Mouse (Mus musculus) hindbrain, embryonic 10.5 days (tissue): ENCODE results near the gene Eps8. TPM values are rescaled to one million over a fixed set of nuclear protein-coding genes. Genes with fewer than 3 reads are reported as not detected.

Source experiments
- DNase-seq: peaks from one replicate; pipeline ENCODE4 v3.0.0-alpha.2; 2017; ENCODE audit warnings: low spot score
- H3K27ac ChIP-seq: fragments of 300-500 bp; sonication (generic); 2 replicates; pipeline ENCODE4 v1.5.1; 2016; ENCODE audit warnings: mild to moderate bottlenecking, moderate library complexity
- H3K27me3 ChIP-seq: fragments of 300-500 bp; sonication (generic); 2 replicates; pipeline ENCODE4 v1.6.1; 2016; ENCODE audit warnings: mild to moderate bottlenecking; ENCODE audit not compliant: poor library complexity, insufficient read depth, severe bottlenecking
- H3K36me3 ChIP-seq: fragments of 300-500 bp; sonication (generic); 2 replicates; pipeline ENCODE4 v1.6.1; 2016; ENCODE audit warnings: mild to moderate bottlenecking, moderate library complexity
- H3K4me1 ChIP-seq: fragments of 300-500 bp; sonication (generic); replicated peaks from 2 replicates; pipeline ENCODE4 v1.6.1; 2016; ENCODE audit warnings: mild to moderate bottlenecking
- H3K4me3 ChIP-seq: fragments of 300-500 bp; sonication (generic); 2 replicates; pipeline ENCODE4 v1.5.1; 2016; ENCODE audit warnings: mild to moderate bottlenecking, moderate library complexity
- H3K9me3 ChIP-seq: fragments of 300-500 bp; sonication (generic); 2 replicates; pipeline ENCODE4 v1.6.1; 2016; ENCODE audit warnings: mild to moderate bottlenecking, moderate library complexity
- WGBS: fragments of 180-500 bp; shearing (Covaris S2); methylation state at CpG from one replicate; pipeline ENCODE4 v1.1.7; 2016; 5-methylcytosine and 5-hydroxymethylcytosine counted together
- polyA plus RNA-seq: library from polyadenylated mRNA; unstranded; fragments of >200 nt; fragmentation: Nextera tagmentation; extraction: Ambion mirVana; gene quantifications from 2 replicates; pipeline ENCODE4 v1.2.1, GENCODE M21; 2016

Gene Eps8
- polyA plus RNA-seq, 1 experiment from 2014 or later = 5.8 TPM

- 91% methylated on average over 2 of the region's 2 CpGs for WGBS
- Histone ChIP-seq H3K4me3 (no peak overlapping the region), H3K36me3 (no peaks in the 10 kb centered on the region), H3K27ac (no peak overlapping the region), H3K9me3 (no peaks in the 10 kb centered on the region; the same call in 1 of the 2 replicates), H3K4me1 (no peaks in the 10 kb centered on the region), H3K27me3 (no peaks in the 10 kb centered on the region)
- DNase-seq = no peak
Measured at GRCm38 (mm10) chr6:137681000-137681399, 26.3 kb upstream of the Eps8 start.

GRCm38 (mm10) chr6:137676581-137676980 lies 21.9 kb upstream of the Eps8 start:
- no peak for DNase-seq
- Histone ChIP-seq H3K9me3 (no peaks in the 10 kb centered on the region; the same call in 1 of the 2 replicates), H3K36me3 (no peaks in the 10 kb centered on the region), H3K27me3 (no peaks in the 10 kb centered on the region), H3K27ac (no peak overlapping the region), H3K4me1 (no peaks in the 10 kb centered on the region), H3K4me3 (no peak overlapping the region)
- WGBS = 90% methylated on average over 12 of the region's 12 CpGs

- no peak for DNase-seq
- no peak overlapping the region for H3K27ac ChIP-seq
- H3K36me3 ChIP-seq = no peaks in the 10 kb centered on the region
- H3K9me3 ChIP-seq = no peaks in the 10 kb centered on the region; the same call in 1 of the 2 replicates
- H3K4me3 ChIP-seq = no peak overlapping the region
- 70% methylated on average over 5 of the region's 5 CpGs for WGBS
- no peaks in the 10 kb centered on the region for H3K27me3 ChIP-seq
- H3K4me1 ChIP-seq = no peaks in the 10 kb centered on the region
Measured at GRCm38 (mm10) chr6:137675556-137675955, 20.9 kb upstream of the Eps8 start.

GRCm38 (mm10) chr6:137673301-137673700 lies 18.6 kb upstream of the Eps8 start:
- no peaks in the 10 kb centered on the region for H3K27me3 ChIP-seq
- H3K9me3 ChIP-seq = no peaks in the 10 kb centered on the region; the same call in 1 of the 2 replicates
- no peaks in the 10 kb centered on the region for H3K4me1 ChIP-seq
- H3K4me3 ChIP-seq = no peak overlapping the region
- WGBS = 82% methylated on average over 15 of the region's 15 CpGs
- H3K27ac ChIP-seq = no peak overlapping the region
- H3K36me3 ChIP-seq = no peaks in the 10 kb centered on the region
- DNase-seq = no peak

- no peak overlapping the region for H3K4me3 ChIP-seq
- DNase-seq = no peak
- no peaks in the 10 kb centered on the region for H3K36me3 ChIP-seq
- no peak overlapping the region for H3K27ac ChIP-seq
- no peaks in the 10 kb centered on the region for H3K4me1 ChIP-seq
- no peaks in the 10 kb centered on the region for H3K27me3 ChIP-seq
- WGBS = 80% methylated on average over 10 of the region's 10 CpGs
- no peaks in the 10 kb centered on the region for H3K9me3 ChIP-seq
Measured at GRCm38 (mm10) chr6:137671561-137671960, 16.9 kb upstream of the Eps8 start.

GRCm38 (mm10) chr6:137670820-137671219 lies 16.1 kb upstream of the Eps8 start:
- Histone ChIP-seq H3K27me3 (no peaks in the 10 kb centered on the region), H3K36me3 (no peaks in the 10 kb centered on the region), H3K4me3 (no peak overlapping the region), H3K4me1 (no peaks in the 10 kb centered on the region), H3K27ac (no peak overlapping the region), H3K9me3 (no peaks in the 10 kb centered on the region)
- WGBS = 94% methylated on average over 9 of the region's 9 CpGs
- DNase-seq = no peak

GRCm38 (mm10) chr6:137669876-137670275 lies 15.2 kb upstream of the Eps8 start:
- Histone ChIP-seq H3K27ac (no peak overlapping the region), H3K4me1 (no peaks in the 10 kb centered on the region), H3K4me3 (no peak overlapping the region), H3K36me3 (no peaks in the 10 kb centered on the region), H3K27me3 (no peaks in the 10 kb centered on the region), H3K9me3 (no peaks in the 10 kb centered on the region)
- WGBS = 89% methylated on average over 3 of the region's 3 CpGs
- DNase-seq = no peak

GRCm38 (mm10) chr6:137669433-137669832 lies 14.8 kb upstream of the Eps8 start:
- WGBS = 78% methylated on average over 1 of the region's 1 CpGs
- Histone ChIP-seq H3K36me3 (no peaks in the 10 kb centered on the region), H3K4me3 (no peak overlapping the region), H3K9me3 (no peaks in the 10 kb centered on the region), H3K4me1 (no peaks in the 10 kb centered on the region), H3K27ac (no peak overlapping the region), H3K27me3 (no peaks in the 10 kb centered on the region)
- no peak for DNase-seq

GRCm38 (mm10) chr6:137668331-137668730 lies 13.7 kb upstream of the Eps8 start:
- Histone ChIP-seq H3K4me1 (no peaks in the 10 kb centered on the region), H3K4me3 (no peak overlapping the region), H3K27me3 (no peaks in the 10 kb centered on the region), H3K27ac (no peak overlapping the region), H3K36me3 (no peaks in the 10 kb centered on the region), H3K9me3 (no peaks in the 10 kb centered on the region)
- 80% methylated on average over 3 of the region's 3 CpGs for WGBS
- DNase-seq = no peak

- no peak overlapping the region for H3K4me3 ChIP-seq
- H3K36me3 ChIP-seq = no peaks in the 10 kb centered on the region
- DNase-seq = no peak
- H3K27ac ChIP-seq = no peak overlapping the region
- H3K4me1 ChIP-seq = no peaks in the 10 kb centered on the region
- H3K27me3 ChIP-seq = no peaks in the 10 kb centered on the region
- no peaks in the 10 kb centered on the region for H3K9me3 ChIP-seq
- 84% methylated on average over 3 of the region's 3 CpGs for WGBS
Measured at GRCm38 (mm10) chr6:137667665-137668064, 13.0 kb upstream of the Eps8 start.

GRCm38 (mm10) chr6:137664936-137665335 lies 10.3 kb upstream of the Eps8 start:
- Histone ChIP-seq H3K4me3 (no peak overlapping the region), H3K27me3 (no peaks in the 10 kb centered on the region), H3K36me3 (no peaks in the 10 kb centered on the region), H3K9me3 (no peaks in the 10 kb centered on the region), H3K27ac (no peak overlapping the region), H3K4me1 (no peaks in the 10 kb centered on the region)
- WGBS = 71% methylated on average over 3 of the region's 3 CpGs
- DNase-seq = no peak

- no peak overlapping the region for H3K4me3 ChIP-seq
- H3K36me3 ChIP-seq = no peaks in the 10 kb centered on the region
- no peaks in the 10 kb centered on the region for H3K9me3 ChIP-seq
- no peak for DNase-seq
- H3K27me3 ChIP-seq = no peaks in the 10 kb centered on the region
- no peaks in the 10 kb centered on the region for H3K4me1 ChIP-seq
- no peak overlapping the region for H3K27ac ChIP-seq
- 93% methylated on average over 23 of the region's 23 CpGs for WGBS
Measured at GRCm38 (mm10) chr6:137661583-137662365, 7.1 kb upstream of the Eps8 start.

- H3K9me3 ChIP-seq = no peaks in the 10 kb centered on the region
- no peaks in the 10 kb centered on the region for H3K4me1 ChIP-seq
- peak; percentile 26 for DNase-seq
- WGBS = 77% methylated on average over 12 of the region's 12 CpGs
- H3K27me3 ChIP-seq = no peaks in the 10 kb centered on the region
- H3K27ac ChIP-seq = no peak overlapping the region
- no peak overlapping the region for H3K4me3 ChIP-seq
- no peaks in the 10 kb centered on the region for H3K36me3 ChIP-seq
Measured at GRCm38 (mm10) chr6:137658426-137659088, 3.9 kb upstream of the Eps8 start.
